Mouse (Mus musculus) spleen, adult 2 months (tissue): ENCODE results near the gene Hpd. TPM values are rescaled to one million over a fixed set of nuclear protein-coding genes. Genes with fewer than 3 reads are reported as not detected.
A peak's percentile ranks its signal among the peaks of the same experiment; 100 is the strongest.

Experiments
- DNase-seq, 2 experiments: peaks; one replicate each; pipeline versions ENCODE4 v3.0.0 to v3.0.0-alpha.2; 2012 to 2021; ENCODE audit warnings: low spot score in 2 of 2, low read depth in 1 of 2
- H3K27ac ChIP-seq: fragments of 200-500 bp; 2 replicates; pipeline ENCODE4 v1.5.1; 2012; ENCODE audit warnings: low read length, inconsistent platforms; ENCODE audit not compliant: insufficient read depth
- H3K27me3 ChIP-seq: fragments of 200-500 bp; 2 replicates; pipeline ENCODE4 v1.6.1; 2012; ENCODE audit warnings: mild to moderate bottlenecking, moderate library complexity, low read length, inconsistent platforms; ENCODE audit not compliant: control insufficient read depth, insufficient read depth
- H3K36me3 ChIP-seq: fragments of 200-500 bp; 2 replicates; pipeline ENCODE4 v1.6.1; 2012; ENCODE audit warnings: mild to moderate bottlenecking, low read length, inconsistent platforms; ENCODE audit not compliant: control insufficient read depth, insufficient read depth
- H3K4me1 ChIP-seq: fragments of 200-500 bp; 2 replicates; pipeline ENCODE4 v1.6.1; 2011; ENCODE audit warnings: inconsistent platforms; ENCODE audit not compliant: control insufficient read depth, insufficient read depth, insufficient read length
- H3K4me3 ChIP-seq: fragments of 200-500 bp; 2 replicates; pipeline ENCODE4 v1.5.1; 2011; ENCODE audit warnings: mild to moderate bottlenecking, inconsistent platforms; ENCODE audit not compliant: insufficient read depth, insufficient read length; ENCODE audit errors: extremely low read depth
- CTCF ChIP-seq: fragments of 200-500 bp; IDR thresholded peaks from 2 replicates; pipeline ENCODE4 v1.5.1; 2011; ENCODE audit warnings: mild to moderate bottlenecking, inconsistent platforms; ENCODE audit not compliant: insufficient read depth, insufficient read length, insufficient replicate concordance; ENCODE audit errors: extremely low read depth
- POLR2A ChIP-seq: fragments of 200-500 bp; IDR thresholded peaks from 2 replicates; pipeline ENCODE4 v1.6.1; 2011; ENCODE audit warnings: low read depth, low read length, inconsistent platforms
- WGBS: fragments of 180-500 bp; shearing (Covaris S2); methylation state at CpG from one replicate; pipeline ENCODE4 v1.1.7; 2018; 5-methylcytosine and 5-hydroxymethylcytosine counted together
- polyA plus RNA-seq: library from polyadenylated mRNA; depleted of rRNA; stranded (reverse); fragments of >200 nt; gene quantifications from 2 replicates; pipeline ENCODE4 v1.2.3, GENCODE M21; 2012

The Hpd gene
- polyA plus RNA-seq, 1 experiment = 0.37 TPM

GRCm38 (mm10) chr5:123143971-123144745, 38.4 kb downstream of the Hpd start:
- Histone ChIP-seq H3K27ac (peak overlapping the region; percentile 17; the same call in 1 of the 2 replicates), H3K4me1 (peaks cover 12% of the 10 kb centered on the region; the same call in 1 of the 2 replicates), H3K27me3 (no peaks in the 10 kb centered on the region), H3K4me3 (peak overlapping the region; percentile 47), H3K36me3 (peaks cover 25% of the 10 kb centered on the region)
- no peak for DNase-seq
- TF ChIP-seq POLR2A (no peak), CTCF (no peak)
- WGBS = 10% methylated on average over 17 of the region's 17 CpGs

GRCm38 (mm10) chr5:123143251-123143970, 39.1 kb downstream of the Hpd start:
- H3K27ac ChIP-seq = peak overlapping the region; percentile 100

DNA sequence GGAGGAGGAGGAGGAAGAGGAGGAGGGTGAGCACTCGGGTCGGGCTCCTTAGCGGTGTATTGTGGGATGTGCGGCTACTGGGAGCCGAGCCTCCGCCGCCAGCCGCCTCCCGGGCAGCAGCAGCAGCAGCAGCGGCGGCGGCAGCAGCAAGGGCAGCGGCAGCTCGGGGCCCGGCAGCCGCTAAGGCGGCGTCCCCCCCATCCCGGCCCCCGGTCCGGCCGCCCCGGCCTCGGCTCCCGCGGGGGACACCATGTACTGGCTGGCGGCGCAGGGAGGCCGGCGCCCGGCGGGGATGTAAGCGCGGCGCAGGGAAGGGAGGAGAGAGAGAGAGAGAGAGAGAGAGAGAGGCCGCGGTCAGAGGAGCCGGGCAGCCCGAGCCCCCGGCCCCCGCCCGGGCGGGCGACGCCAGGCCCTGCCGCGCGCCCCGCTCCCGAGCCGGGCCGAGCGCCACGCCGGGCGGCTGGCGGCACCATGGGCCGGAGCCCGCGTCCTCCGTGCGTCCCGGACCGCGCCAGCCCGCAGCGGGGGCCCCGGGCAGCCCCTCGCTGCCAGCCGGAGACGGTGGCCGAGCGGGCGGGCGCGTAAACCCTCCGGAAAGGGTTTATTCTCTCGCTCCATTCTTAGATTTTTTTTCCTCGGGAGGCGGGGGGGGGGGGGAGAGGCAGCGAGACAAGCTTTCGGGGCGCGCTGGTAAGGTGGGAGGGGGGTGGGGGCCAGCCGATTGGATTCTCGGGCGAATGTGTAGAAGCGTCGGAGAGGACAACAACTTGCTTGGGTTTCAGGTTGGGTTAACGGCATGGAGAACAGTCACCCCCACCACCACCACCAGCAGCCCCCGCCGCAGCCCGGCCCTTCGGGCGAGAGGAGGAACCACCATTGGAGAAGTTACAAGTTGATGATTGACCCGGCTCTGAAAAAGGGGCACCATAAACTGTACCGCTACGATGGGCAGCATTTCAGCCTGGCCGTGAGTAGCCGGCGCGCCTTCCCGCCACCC, 40.1 kb downstream of the Hpd start, which contains the start of gene Setd1b:
Setd1b (plus strand) TSS at position 33 of the 997 bp plus-strand sequence.
- H3K4me1 ChIP-seq = peaks cover 16% of the 10 kb centered on the region; the same call in 1 of the 2 replicates
- DNase-seq = no peak
- peaks cover 13% of the 10 kb centered on the region for H3K36me3 ChIP-seq
- TF ChIP-seq POLR2A (no peak), CTCF (no peak)
- peak within 1 kb of the TSS; percentile 89 for H3K4me3 ChIP-seq
- WGBS = under 1% methylated on average over 95 of the region's 103 CpGs
- H3K27ac ChIP-seq = peak within 1 kb of the TSS; percentile 100
- H3K27me3 ChIP-seq = no peaks in the 10 kb centered on the region

More at GRCm38 (mm10) chr5:123143251-123143970, 39.1 kb downstream of the Hpd start:
- Histone ChIP-seq H3K36me3 (peaks cover 21% of the 10 kb centered on the region), H3K27me3 (no peaks in the 10 kb centered on the region), H3K4me1 (peaks cover 11% of the 10 kb centered on the region; the same call in 1 of the 2 replicates), H3K4me3 (peak overlapping the region; percentile 89)
- DNase-seq = no peak
- no peak for TF ChIP-seq POLR2A
- WGBS = 2% methylated on average over 24 of the region's 24 CpGs

- Histone ChIP-seq H3K27me3 (no peaks in the 10 kb centered on the region), H3K36me3 (peaks cover 11% of the 10 kb centered on the region), H3K4me1 (peaks cover 20% of the 10 kb centered on the region; the same call in 1 of the 2 replicates), H3K4me3 (peak overlapping the region; percentile 89), H3K27ac (peak overlapping the region; percentile 100)
- no peak for TF ChIP-seq CTCF
- no peak for TF ChIP-seq POLR2A
- 1% methylated on average over 33 of the region's 38 CpGs for WGBS
- no peak for DNase-seq
Observed at GRCm38 (mm10) chr5:123141555-123142160, 40.9 kb downstream of the Hpd start.

- Histone ChIP-seq H3K36me3 (peaks cover 8% of the 10 kb centered on the region), H3K27me3 (no peaks in the 10 kb centered on the region), H3K4me3 (peak overlapping the region; percentile 89), H3K4me1 (peaks cover 24% of the 10 kb centered on the region; the same call in 1 of the 2 replicates), H3K27ac (peak overlapping the region; percentile 100)
- DNase-seq = peak; percentile 76 to 89
- TF ChIP-seq CTCF (no peak), POLR2A (peak; percentile 90)
- WGBS = under 1% methylated on average over 31 of the region's 31 CpGs
Observed at GRCm38 (mm10) chr5:123140694-123141554, 41.6 kb downstream of the Hpd start.
